Mouse (Mus musculus) erythroblast, adult 5-6 weeks (primary cell): ENCODE measurements at regions not wholly inside any gene's neighbourhood (a gene's known extent, or its start where the extent isn't known, plus 50 kb on each side); places are given as distances from the start of the nearest gene placed in this dataset.
"Not testable (repeated sequence)": the region's sequence is repeated elsewhere in the genome, so short reads cannot be mapped to it uniquely, and the experiment has no call there.

Experiments
- ATAC-seq: replicated peaks from 2 replicates; pipeline ENCODE4 v1.8.0; 2016; ENCODE audit warnings: moderate number of reproducible peaks, mild to moderate bottlenecking, moderate TSS enrichment, inconsistent platforms; ENCODE audit not compliant: poor library complexity, low FRiP score, severe bottlenecking

GRCm38 (mm10) chr7:77200903-77201302 lies 971.2 kb downstream of the Agbl1 start:
- ATAC-seq, result not testable (repeated sequence)

- no peak for ATAC-seq
Observed at GRCm38 (mm10) chr7:77205604-77206003, 975.9 kb downstream of the Agbl1 start.

GRCm38 (mm10) chr7:77249391-77249790 lies 1019.7 kb downstream of the Agbl1 start:
- ATAC-seq, result no peak

- no peak for ATAC-seq
Observed at GRCm38 (mm10) chr7:77287657-77288056, 1058.0 kb downstream of the Agbl1 start.

GRCm38 (mm10) chr7:77294984-77295642 lies 1065.4 kb downstream of the Agbl1 start:
- no peak for ATAC-seq

- ATAC-seq, result no peak
Observed at GRCm38 (mm10) chr7:77303227-77303626, 1073.5 kb downstream of the Agbl1 start.

- no peak for ATAC-seq
Observed at GRCm38 (mm10) chr7:77303935-77304334, 1074.2 kb downstream of the Agbl1 start.

- no peak for ATAC-seq
Observed at GRCm38 (mm10) chr7:77305471-77305870, 1075.8 kb downstream of the Agbl1 start.

- ATAC-seq, result no peak
Observed at GRCm38 (mm10) chr7:77311661-77312060, 1082.0 kb downstream of the Agbl1 start.

- ATAC-seq, result no peak
Observed at GRCm38 (mm10) chr7:77325140-77325539, 1095.5 kb downstream of the Agbl1 start.

GRCm38 (mm10) chr7:77326836-77327235 lies 1097.1 kb downstream of the Agbl1 start:
- 0 out of 2 replicates have a peak, but pooled peaks have one; percentile 43 for ATAC-seq

GRCm38 (mm10) chr7:77327516-77327915 lies 1097.8 kb downstream of the Agbl1 start:
- no peak for ATAC-seq

- no peak for ATAC-seq
Observed at GRCm38 (mm10) chr7:77338630-77339029, 1108.9 kb downstream of the Agbl1 start.
